Mouse (Mus musculus): ENCODE results near the gene Pabpc1l.
"Not testable (repeated sequence)": the region's sequence is repeated elsewhere in the genome, so short reads cannot be mapped to it uniquely, and the experiment has no call there.

Pabpc1l gene

GRCm38 (mm10) chr2:164038407-164039028 is 13.3 kb downstream of the Pabpc1l start:
- no peak for DNase-seq

DNA sequence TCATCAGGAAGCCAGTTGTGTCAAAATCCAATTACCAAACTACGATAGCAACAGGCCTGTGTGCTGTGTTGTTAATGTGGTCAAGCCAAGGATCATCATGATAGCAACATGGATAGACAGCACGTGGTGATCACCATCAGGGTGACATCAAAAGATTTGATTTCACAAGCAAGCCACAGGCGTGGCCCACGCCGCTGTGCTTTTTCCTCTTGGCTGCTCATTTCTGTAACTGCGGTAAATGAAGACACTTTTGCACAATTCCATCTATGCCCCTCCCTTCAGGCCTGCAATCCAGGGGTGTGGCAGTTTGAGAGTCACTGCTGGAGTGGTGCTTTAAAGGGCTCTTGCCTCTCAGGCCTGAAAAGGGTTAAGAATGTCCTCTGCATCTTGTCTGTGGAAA is 15.7 kb downstream of the Pabpc1l start:
- no peak for DNase-seq

- no peak for DNase-seq
Observed at GRCm38 (mm10) chr2:164041523-164041922, 16.3 kb downstream of the Pabpc1l start.

DNA sequence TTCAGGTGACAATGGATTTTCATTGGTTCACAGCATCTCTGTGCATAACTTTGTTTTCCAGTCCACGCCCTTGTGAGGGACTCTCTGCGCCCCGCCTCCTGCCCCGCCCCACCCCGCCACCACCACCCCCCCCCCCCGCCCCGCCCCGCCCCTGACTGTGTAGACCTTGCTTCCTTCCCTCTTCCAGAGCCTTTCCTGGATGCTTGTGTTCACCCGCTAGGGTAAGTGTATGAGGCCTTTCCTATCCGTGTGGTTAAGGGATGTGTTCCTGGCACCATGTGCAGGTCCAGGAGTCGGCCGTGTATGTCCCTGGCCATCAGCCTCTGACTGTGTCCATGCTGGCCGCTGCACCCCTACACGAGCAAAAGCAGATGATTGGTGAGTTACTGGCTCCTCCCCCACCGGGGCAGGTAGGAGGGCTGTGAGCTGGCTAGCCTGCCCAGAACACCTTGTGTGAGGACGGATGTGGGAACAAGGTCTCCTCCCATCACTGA is 22.0 kb downstream of the Pabpc1l start:
- DNase-seq: peak; percentile 28 to 43

DNA sequence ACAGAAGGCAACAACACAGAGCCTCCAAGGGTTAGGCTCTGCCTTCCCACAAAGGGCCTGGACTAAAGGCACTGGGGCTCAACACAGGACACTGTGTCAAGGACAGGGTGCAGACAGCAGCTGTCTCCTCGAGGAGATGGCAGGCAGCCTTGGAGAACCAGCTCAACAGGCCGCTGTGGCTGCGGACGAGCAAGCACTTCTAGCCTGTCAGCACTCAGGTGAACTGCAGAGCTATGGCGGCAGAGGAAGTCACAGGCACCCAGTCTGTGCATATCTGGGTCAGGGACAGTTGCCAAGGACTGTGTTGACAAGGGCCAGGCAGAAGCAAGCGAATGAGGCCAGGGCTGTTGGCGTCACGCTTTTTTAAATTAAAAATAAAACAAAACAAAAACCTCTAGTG is 28.5 kb downstream of the Pabpc1l start:
- no peak for DNase-seq

GRCm38 (mm10) chr2:164054671-164055070 is 29.4 kb downstream of the Pabpc1l start:
- DNase-seq: no peak

GRCm38 (mm10) chr2:164059634-164060235 is 34.5 kb downstream of the Pabpc1l start:
- no peak for DNase-seq

GRCm38 (mm10) chr2:164070142-164070764 is 45.0 kb downstream of the Pabpc1l start, which contains the start of gene Stk4:
Gene Stk4, plus strand, starts transcription at chr2:164070322.
- DNase-seq: no peak

- DNase-seq: peak; percentile 96 to 98
Observed at GRCm38 (mm10) chr2:164070765-164071436, 45.7 kb downstream of the Pabpc1l start, which contains the start of gene Tomm34. Gene Tomm34, minus strand, starts transcription at chr2:164071169.

DNA sequence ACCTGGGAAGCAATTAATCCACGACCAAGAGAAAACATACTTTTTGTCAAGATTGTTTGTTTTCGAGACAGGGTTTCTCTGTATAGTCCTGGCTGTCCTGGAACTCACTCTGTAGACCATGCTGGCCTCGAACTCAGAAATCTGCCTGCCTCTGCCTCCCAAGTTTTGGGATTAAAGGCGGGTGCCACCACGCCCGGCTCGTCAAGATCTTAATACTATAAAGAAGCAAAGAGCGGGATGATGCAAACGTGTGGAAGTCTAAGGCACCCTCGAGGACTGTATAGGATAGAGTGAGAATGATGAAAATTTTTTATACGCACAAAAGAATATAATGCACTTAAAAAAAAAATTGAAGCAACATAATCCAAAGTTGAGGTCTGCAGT is 46.2 kb downstream of the Pabpc1l start:
- not testable (repeated sequence) for DNase-seq

DNA sequence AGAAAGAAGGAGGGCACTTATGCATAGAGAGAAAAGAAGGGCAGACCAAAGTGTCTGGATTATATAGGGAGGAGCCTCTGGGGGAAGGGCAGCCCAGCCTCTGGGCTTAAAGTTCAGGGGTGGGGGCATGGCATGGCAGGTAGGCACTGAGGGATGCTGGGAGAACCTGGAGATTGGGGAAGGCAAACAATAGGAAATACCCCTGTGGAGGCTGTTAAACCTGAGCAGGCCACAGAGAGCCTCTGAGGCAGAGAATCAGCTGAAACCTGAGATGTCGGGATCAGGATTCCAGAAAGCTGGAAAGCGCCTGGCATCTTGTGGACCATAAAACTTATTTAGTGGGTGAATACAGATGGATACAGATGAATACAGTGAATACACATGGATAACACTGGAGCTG is 46.9 kb downstream of the Pabpc1l start:
- DNase-seq: no peak

GRCm38 (mm10) chr2:164073120-164073519 is 47.9 kb downstream of the Pabpc1l start:
- DNase-seq: no peak

DNA sequence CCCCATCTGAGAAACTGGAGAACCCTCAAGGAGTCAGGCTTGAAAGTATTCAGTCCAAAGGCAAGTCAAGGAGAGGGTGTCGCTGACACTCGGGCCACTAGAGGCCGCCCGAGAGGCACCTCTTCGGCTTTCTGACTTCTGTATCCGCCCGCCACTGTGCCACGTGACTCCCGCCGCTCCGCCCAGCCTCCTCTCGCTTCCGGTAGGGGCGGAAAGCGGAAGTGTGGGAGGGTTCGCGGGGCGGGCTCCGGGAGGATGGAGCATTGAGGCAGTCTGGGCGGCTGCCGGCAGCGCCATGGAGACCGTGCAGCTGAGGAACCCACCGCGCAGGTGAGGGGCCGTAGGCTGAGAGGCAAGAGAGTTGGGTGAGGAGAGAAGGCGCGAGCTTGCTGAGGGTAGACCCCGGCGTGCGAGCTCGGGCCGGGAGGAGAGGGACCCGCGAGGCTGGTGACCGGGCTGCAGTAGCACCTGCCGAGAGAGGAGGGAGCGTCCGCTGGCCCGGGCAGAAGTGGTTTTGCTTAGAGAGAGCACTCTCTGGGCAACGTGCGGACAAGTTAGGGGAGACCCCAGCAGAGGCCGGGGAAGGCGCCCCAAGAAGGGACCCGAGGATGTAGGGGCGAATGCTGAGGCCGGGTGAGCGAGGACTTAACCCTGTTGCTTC is 48.8 kb downstream of the Pabpc1l start:
- peak; percentile 99 for DNase-seq

DNA sequence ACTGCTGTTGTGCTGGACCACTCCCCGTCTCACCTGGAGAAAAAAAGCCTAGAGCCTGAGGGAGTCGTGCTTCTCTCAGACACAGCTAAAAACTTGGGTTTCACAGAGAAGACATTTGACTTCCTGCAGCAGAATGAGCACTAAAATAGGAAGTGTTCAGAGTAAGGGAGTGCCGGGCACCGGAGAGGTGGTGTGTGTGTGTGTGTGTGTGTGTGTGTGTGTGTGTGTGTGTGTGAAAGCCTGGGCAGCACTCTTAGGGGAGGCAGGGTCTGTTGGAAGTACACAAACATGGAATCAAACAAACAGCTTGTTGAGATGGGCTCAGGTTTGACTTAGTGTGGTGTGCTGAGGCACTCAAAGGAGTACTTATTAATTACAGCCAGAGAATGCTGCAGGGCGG is 49.8 kb downstream of the Pabpc1l start:
- DNase-seq: peak; percentile 52 to 55

GRCm38 (mm10) chr2:164076874-164077425 is 51.7 kb downstream of the Pabpc1l start:
- no peak for DNase-seq

DNA sequence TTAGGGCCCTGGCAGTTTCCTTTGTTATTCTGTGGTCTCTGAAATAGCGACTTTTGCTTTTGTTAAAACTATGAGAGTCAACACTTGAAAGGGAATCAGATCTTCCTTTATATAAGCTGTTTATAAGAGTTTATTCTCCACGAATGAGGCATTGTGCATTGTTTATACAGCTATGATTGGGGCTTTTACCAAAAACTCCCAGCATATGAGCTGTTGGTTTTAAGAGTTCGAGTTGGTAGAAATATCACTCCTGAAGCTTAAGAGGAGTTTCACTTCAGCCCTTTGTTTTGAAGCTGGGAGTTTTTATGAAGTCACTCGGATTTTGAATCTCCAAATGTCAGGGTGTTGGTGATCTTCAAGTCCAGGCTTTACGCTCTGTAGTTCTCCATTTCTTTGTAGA is 52.6 kb downstream of the Pabpc1l start:
- no peak for DNase-seq

DNA sequence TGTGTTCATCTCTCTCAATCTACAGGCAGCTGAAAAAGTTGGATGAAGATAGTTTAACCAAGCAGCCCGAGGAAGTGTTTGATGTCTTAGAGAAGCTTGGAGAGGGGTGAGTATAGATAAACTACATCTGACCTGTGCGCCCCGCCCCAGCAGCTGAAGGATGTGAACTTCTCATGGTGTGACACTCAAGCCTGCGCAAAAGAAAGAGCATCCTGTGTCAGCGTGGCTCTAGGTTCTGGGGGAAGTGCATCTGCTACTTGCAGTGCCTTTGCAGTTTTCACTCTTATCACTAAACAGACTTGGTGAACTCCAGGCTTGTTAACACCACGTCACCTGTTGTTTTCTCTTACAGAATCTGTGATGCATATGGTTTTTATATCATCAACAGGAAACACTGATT is 54.2 kb downstream of the Pabpc1l start:
- peak; percentile 40 to 44 for DNase-seq

DNA sequence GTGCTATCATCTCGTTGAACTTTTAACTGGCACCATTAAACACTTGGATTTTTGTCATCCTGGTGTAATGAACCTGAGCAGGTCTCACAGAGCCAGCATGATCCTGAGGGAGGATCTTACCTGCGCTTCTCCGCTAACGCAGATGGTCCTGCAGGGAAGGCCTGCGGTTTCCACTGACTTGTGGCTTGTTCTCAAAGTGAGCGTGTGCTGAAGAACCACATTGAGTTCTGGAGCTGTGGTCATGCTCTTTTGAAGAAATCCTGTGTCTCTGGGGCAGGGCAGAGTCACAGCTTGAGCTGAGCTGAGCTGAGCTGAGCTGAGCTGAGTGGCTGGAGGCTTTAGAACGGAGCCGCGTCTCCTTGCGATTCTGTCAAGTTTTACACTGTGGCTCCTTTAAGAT is 56.3 kb downstream of the Pabpc1l start:
- no peak for DNase-seq

DNA sequence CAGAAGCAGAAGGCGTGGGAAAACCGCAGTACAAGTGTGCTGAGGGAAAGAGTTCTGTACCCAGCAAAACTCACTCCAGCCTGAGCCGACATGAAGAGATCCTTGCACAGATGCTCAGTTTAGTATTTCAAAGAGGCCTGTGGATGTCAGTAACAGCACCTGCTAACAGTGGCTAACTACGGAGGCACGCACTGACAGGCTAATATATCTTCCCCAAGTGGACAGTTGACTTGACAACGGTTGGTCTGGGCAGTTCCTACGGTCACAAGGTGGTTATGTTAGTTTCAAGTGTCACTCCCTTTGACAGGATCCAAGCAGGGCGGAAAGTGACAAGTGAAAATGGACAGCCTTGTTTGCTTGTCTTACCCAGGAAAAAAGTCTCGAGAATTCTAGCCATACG is 56.9 kb downstream of the Pabpc1l start:
- no peak for DNase-seq

GRCm38 (mm10) chr2:164083609-164084341 is 58.5 kb downstream of the Pabpc1l start:
- DNase-seq: peak; percentile 69 to 75

DNA sequence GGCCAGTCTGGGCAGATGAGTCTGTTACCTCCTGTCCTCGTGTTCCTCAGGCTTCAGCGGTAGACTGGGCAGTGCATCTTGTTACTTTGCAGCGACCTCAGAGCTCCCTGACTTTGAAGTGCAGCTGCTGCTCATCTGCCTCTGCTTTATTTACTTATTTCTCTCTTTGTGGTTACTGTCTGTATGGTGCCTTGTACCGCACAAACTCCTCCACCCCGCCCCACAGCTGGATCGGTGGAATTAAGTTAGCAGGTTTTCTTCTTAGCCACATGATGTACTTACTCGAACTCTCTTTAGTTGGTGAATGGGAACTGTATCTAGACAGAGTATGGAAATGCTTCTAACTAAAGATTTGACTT is 59.1 kb downstream of the Pabpc1l start:
- DNase-seq: peak; percentile 46

- DNase-seq: no peak
Observed at GRCm38 (mm10) chr2:164087416-164088017, 62.3 kb downstream of the Pabpc1l start.
